Mouse (Mus musculus) heart, adult 2 months (tissue): Measurements from ENCODE around the gene Stat4.

Experiments
- EP300 ChIP-seq: fragments of 200-500 bp; IDR thresholded peaks from 2 replicates; pipeline ENCODE4 v1.6.1; 2011; ENCODE audit warnings: low read depth, low read length, control low read depth; ENCODE audit not compliant: insufficient read depth
- POLR2A ChIP-seq: fragments of 200-500 bp; IDR thresholded peaks from 2 replicates; pipeline ENCODE4 v1.6.1; 2011; ENCODE audit warnings: mild to moderate bottlenecking, low read depth, low read length, control low read depth; ENCODE audit not compliant: insufficient read depth

DNA sequence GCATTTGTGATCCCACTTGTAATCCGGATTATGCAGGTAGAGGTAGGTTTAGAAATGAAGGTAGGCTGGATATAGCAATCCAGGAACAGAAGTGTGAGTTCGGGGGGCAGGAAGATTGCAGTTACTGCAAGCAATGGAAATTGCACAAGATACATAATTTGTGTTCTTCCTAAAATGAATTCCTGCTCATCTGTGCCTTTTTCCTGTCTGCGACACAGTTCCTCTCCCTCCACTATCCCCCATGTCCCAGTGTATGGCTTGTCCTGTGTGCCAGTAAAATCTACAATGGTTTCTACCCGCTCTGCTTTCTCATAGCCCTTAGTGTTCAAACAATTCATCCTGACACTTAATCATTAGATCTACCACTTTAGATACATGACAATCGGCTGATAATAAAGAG, 41.7 kb downstream of the Stat4 start:
- no peak for TF ChIP-seq POLR2A
- TF ChIP-seq EP300: no peak
